Mouse (Mus musculus) embryonic fibroblast, embryonic 13.5 days (primary cell): ENCODE measurements around the gene Tbcd.

Experiments used
- CTCF ChIP-seq: IDR thresholded peaks from 2 replicates; pipeline ENCODE4 v1.5.1; 2011; ENCODE audit warnings: mild to moderate bottlenecking, control low read depth, low read length, moderate library complexity, borderline replicate concordance; ENCODE audit not compliant: insufficient read depth
- POLR2A ChIP-seq: IDR thresholded peaks from 2 replicates; pipeline ENCODE4 v1.6.1; 2011; ENCODE audit warnings: low read depth, mild to moderate bottlenecking, control low read depth, low read length, moderate library complexity

DNA sequence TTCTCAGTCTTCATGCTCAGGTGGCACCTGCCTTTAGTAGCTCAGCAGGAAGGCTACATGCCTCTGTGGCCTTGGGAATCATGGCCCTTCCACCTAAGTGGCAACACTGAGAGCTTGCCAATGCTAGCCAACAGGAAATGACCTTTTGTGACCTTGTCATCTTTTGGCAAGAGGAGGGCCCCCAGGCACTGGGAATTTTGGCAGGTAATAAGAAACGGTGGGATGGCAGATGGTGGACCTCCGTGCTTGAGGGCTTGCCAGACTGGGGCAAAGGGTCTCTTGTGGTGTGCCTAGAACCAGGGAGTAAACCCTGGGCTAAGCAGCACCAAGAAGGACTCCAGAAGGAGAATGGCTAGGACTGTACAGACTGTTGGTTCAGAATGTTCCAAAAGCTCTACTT lies 9.7 kb upstream of the Tbcd start:
- no peak for TF ChIP-seq CTCF
- no peak for TF ChIP-seq POLR2A
